Mouse (Mus musculus): ENCODE data around the gene Mapk7.

Gene Mapk7

DNA sequence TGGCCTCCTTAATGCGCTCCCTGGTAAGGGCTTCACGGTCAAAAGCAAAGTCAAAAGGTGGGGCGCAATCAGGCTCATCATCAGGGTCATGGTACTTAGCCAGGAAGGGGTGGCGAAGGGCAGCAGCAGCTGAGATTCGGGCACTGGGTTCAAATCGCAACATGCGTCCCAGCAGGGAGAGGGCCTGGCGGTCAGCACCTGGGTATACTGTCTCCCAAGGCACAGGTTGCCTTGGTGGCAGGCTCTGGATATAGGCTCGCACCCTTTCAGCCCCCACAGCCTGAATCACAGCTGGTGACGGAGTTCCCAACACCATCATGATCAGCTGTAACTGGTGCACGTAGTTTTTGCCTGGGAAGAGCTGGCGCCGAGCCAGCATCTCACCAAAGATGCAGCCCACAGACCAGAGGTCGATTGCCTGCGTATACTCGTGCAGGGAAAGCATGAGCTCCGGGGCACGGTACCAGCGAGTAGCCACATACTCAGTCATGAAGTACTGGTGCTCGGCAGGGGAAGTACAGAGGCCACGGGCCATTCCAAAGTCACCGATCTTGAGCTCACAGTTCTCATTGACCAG lies 3.2 kb downstream of the Mapk7 start:
- in situ Hi-C loops (cut with MboI) = no loop called here

DNA sequence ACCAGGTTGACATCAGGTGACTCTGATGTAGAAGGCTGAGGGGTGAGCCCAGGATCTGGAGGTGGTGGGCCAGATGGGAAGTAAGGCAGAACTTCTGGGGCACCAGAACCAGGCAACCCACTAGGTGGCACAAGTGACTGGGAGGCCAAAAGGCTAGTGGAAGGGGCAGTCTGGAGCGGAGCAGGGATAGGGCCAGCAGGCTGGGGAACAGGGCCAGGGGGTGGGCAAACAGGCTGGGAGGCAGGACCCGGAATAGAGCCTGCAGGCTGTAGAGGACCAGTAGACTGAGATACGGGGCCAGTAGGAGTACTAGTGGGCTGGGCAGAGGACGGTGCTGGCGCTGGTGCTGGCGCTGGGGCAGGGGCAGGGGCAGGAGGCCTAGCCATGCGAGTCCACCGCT lies 4.3 kb downstream of the Mapk7 start:
- in situ Hi-C loops (cut with MboI) = no loop called here

DNA sequence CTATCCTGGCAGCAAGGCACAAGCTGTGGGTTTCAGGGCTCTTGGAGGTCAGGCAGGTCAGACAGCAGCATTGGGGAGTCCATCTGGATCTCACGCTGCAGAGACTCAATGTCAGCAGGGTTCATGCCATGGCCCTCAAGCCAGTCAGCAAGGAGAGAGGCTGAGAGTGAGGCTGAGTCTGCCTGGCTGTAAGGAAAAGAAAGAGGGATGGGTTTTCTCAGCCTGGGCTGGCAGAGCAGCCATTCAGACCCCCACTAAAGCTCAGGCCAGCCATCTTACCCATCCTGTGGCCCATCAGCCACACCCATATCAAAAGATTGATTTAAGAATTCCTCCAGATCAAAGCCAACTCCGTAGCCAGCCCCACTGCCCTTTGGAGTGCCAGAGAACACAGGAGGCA lies 5.1 kb downstream of the Mapk7 start:
- in situ Hi-C loops (cut with MboI) = no loop called here

DNA sequence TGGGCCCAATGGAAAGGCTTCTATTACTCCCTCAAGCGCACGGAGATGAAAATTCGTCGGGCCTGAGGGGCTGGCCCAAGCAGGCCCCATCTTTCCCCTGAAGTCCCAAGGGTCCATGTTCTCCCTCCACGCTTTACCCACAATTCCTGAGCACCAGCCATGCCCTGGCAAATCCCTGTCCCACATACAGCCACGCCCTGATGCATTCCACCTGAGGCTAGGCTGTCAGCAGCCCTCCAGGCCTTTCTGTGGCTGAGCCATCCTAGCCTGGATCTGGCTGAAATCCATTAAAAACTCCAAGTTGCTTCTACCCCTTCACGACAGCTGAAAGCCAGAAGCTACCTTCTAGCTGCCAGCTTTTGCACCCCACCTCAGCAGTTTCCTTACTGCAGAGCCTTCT lies 6.3 kb downstream of the Mapk7 start:
- in situ Hi-C loops (cut with MboI) = no loop called here

DNA sequence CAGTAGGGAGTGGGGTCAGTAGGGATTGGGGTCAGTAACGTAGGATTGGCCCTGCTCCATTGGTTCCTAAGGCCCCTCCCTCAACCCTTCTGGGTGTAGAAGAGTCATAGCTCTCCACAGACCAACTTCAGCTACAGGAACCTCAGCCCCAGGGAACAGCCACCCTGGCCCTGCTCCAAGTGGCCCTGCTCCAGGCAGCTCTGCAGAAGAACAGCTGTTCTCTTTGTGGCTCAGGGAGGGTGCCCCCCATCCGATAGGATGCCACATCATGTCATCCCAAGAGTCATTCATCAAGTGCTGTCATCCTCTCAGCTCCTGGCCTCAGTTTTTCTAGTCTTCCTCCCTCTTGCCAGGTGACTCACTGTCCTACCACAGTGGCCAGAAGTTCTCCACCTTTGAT lies 6.8 kb downstream of the Mapk7 start:
- in situ Hi-C loops (cut with MboI) = no loop called here

DNA sequence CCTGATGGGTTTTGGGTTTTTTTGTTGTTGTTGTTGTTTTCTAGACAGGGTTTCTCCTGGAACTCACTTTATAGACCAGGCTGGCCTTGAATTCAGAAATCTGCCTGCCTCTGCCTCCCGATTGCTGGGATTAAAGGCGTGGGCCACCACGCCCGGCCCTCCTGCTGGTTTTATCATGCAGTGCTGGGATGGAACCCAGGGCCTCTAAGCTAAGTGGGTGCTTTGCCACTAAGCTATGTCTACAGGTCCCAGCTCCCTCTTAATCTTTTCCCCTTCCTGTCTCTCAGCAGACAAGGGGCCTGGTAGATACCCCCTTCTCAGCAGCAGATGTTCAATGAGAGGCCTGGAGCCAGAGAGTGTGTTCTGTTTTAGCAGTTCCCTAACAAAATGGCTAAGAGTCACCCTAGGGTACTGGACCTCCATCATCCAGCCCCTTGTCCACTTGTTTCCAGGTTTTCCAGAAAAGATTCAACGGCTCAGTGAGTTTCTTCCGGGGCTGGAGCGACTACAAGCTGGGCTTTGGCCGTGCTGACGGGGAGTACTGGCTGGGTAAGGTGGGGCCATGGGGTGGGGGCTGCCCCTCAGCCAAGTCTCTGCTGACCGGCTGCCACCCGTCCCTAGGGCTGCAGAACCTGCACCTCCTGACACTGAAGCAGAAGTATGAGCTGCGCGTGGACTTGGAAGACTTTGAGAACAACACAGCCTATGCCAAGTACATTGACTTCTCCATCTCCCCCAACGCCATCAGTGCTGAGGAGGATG lies 7.6 kb downstream of the Mapk7 start:
- in situ Hi-C loops (cut with MboI) = no loop called here

DNA sequence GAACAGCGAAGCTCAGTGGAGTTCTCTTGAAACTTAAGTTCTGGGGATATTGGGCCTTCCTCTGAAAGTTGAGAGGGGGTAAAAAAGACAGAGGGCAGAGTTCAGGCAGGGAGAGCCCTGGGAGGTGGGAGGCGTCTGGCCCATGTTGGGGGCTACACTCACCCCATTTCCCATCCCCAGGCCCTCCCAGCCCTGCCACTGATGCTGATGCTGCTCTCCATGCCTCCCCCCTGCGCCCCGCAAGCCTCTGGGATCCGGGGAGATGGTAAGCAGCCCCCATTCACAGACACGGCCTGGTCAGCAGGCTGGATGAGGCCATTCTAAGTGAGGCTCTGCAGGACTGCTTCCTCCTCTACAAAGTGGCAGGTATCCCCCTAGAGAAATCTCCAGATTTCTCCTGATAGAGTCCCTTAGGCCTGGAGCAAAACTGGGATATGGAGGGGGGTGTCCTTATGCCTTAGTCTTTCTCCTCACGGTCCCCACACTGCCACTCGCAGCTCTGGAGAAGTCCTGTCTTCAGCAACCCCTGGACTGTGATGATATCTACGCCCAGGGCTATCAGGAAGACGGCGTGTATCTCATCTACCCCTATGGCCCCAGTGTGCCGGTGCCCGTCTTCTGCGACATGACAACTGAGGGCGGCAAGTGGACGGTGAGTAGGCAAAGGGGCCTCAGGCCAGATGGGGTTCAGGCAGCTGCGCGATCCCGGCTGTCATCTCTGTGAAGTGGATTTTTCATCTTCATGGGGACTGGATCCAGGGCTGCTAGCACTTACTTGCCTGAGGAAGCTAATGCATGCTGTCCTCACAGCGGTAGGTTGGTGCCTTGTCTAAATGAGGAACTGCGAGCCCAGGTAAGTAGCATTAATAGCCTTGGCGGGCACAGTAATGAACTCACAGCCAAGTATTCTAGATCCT lies 8.4 kb downstream of the Mapk7 start:
- in situ Hi-C loops (cut with MboI) = no loop called here

DNA sequence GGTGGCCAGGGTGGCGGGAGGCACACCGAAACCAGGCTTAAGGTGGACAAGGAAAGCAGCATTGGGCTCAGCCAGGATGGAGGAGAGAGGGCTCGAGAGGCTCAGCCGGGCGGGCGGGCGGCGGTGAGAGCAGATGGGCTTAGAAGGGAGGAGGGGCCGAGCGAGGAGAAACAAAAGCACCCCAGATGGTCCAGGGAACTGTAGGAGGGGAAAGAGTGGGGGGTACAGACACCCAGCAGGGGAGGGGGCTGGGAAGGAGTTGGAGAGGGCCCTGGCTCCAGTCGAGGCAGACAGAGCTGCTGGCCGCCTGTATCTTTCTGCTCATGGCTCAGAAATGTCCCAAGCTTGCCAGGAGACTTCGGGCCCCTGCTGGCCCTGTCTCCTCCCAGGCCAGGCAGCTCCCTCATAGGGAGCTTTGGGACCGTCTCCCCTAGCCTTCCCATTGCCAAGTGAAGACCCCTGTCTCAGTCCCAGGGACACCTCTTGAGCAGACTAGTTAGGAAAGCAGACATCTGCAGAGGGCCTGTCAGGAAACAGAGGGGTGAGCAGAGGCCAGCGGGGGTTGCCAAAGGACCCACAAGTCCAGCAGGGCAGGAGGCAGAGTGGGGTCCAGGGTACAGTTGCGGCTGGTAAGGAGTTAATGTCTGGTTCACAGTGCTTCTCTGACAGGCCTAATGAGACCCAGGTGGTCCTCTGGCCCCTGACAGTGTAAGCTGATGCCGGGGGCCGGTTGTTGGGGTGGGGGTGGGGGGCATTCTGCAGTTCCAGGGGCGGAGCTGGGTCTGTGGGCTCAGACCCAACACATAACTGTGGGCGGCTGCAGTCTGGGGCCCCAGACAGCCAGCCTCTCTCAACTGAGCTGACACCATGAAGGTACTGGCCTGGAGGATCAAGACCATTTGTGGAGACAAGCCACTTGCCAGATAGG lies 9.3 kb downstream of the Mapk7 start, which contains the start of gene Mfap4:
Gene Mfap4 (plus strand): TSS at position 819 of the 928 bp plus-strand sequence.
- in situ Hi-C loops (cut with MboI) = no loop called here

DNA sequence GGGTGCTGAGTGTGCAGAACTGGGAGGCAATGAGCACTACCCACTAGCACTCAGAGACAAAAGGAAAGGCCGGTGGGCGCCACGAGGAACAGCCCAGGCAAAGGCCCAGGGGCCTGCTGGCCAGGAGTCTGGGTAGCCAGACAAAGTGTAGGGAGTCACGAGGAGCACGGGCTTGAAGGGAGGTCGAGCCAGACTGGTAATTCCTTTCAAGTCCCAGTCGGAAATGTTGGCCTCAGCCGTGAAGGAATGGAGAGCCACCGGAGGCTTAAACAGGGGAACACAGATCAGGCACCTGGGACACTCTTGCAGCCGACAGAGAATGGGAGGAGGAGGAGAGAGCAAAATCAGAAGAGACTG lies 10.0 kb downstream of the Mapk7 start:
- in situ Hi-C loops (cut with MboI) = no loop called here

DNA sequence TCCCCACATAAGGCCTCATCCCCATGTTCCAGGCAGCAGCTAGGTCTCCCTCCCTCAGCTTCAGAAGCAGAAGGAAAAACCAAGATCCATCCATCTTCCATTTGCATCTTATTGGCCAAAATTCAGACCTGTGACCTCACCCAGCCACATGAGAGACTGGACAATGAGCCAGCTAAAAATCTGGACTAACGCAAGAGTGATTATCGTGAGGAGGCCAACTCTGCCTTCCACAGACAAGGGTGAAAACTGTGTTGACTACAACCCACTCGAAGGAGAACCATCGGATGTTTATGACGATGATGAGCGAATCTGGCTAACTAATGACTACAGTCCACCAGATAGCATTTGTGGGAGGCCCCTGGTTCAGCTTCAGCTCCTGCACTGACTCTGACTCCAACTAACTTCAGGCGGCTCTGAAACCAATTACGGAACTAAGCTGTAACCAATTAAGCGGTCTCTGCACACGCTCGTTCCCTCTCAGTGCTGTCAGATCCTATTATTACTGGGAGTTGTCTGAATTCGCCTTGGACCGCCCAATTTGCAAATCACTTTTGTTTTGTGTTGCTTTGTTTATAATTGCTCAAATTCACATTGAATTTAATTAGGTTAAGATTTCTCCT lies 10.9 kb downstream of the Mapk7 start:
- in situ Hi-C loops (cut with MboI) = no loop called here

DNA sequence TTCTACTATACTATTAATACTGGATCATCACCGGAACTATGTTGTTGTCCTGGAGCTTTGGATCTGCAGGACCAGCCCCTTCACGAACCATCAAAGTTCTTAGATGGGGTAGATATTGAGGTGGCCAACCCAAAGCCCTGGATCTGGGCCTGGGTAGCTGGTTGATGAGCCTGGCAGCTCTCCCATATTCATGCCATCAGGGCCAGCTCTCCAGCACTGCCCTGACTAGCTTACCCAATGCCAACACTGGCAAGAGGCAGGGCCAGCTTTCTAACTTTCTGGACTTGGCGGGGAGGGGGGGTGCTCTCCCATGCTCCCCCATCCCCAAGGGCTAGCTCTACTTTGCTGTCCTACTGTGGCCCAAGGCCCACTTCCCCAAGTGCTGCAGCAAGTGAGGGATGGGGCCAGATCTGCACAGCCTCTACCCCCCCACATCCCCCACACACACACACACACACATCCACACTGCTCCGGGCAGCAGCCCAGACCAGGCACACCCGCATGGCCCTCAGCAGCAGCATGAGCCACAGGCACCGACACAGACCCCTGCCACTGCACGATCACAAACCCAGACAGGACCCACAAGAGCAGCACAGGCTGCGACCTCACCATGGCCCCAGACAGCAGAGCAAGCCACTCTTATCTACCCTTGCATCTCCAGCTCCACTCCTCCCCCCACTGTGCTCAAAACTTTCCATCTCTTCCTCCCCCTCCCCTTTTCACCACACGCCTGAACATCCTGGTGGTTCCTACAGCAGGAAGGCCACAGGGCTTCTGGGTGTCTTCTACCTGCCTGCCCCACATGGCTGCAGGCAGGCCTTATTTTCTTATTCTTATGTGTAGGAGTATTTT lies 12.7 kb downstream of the Mapk7 start:
- in situ Hi-C loops (cut with MboI) = no loop called here

DNA sequence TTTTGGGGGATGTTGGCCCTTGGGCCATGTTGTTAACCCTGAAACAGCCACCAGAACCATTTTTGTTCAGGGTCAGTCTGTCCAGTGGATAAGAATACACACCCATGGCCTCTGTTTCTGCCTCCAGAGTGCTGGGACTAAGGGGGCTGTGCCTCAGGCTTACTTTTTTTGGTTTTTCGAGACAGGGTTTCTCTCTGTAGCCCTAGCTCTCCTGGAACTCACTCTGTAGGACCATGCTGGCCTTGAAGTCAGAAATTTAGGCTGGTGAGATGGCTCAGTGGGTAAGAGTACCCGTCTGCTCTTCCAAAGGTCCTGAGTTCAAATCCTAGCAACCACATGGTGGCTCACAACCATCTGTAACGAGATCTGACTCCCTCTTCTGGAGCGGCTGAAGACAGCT lies 15.4 kb downstream of the Mapk7 start:
- in situ Hi-C loops (cut with MboI) = no loop called here

DNA sequence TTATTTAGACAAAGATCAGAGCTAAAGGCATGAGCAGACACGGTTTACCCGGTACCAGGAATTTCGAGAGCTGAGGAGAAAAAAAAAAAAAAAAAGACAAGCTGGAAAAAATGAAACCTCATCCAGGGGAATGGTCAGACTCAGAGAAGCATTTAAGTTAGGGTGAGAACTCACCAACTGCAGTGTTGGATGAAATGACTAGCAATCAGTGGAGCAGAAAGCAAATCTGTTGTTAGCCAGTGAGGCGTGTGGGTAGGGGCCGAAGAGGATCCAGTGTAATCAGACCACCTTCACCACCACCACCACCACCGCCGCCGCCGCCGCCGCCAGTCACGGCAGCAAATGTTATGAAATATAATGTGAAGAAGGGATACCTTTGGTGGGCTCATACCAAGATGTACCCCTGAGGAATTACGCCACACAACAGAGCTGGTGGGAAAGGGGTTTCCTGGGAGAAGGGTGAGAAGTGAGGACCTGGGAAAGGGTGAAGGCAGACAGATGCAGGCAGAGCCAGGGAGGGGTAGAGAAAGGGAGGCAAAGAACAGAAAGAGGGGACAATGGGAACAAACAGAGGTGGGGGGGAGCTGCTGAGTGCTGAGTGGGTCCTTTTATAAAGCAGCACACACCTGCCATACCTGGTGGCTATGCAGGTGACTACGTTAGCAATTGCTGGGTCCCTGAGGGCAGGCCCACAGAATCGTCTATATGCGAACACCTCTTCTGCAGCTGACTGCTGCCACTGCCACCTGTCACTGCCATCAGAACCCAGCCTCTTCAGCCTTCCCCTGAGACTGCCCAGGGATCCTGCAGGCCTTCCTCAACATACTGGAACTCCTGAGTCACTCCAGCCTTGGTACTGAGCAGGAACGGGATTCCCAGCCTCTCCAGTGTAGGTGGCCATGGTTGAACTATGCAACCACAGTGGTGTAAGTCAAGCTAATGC lies 16.4 kb downstream of the Mapk7 start:
- in situ Hi-C loops (cut with MboI) = no loop called here

DNA sequence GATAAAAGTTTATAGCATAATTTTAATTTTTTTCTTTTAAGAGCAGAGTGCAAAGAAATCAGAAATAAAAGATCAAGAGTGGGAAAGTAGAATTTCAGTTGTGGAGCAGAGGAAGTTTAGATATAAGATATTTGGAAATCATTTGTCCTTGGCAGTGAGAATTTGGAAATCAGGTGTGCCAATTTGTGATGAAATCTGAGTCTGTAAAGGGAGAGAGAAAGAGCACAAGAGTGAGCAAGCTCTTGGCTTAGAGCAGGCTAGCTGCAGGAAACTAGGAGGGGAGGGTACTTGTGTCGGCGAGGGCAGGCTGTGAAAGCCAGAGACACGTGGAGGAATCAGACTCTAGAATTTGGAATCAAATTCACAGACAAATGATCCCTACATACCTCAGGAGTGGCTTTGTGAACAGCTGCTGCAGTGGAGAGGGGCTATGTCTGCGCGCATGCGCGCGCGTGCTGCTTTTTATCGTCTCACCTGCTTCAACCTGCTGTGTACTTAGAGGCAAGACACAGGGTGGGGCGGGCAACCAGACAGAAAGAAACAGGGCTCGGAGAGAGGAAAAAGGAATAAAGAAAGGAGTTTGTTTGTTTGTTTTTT lies 17.3 kb downstream of the Mapk7 start:
- in situ Hi-C loops (cut with MboI) = no loop called here

DNA sequence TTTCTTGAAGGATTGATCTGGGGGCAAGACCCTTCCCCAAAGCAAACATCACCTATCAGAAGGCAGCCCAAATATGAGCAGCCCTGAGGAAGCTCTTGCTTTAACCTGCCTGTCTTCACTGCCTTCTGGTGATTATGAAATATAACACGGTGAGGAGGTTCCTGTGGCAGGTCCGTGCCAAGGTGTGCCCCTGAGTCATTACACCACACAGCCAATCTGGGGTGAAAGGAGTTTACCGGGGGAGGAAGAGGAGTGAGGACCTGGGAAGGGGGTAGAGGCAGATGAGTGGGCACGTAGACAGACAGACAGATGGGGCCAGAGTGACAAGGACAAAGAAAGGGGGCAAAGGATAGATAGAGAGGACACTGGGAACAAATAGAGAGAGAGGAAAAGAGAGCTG lies 20.6 kb downstream of the Mapk7 start:
- in situ Hi-C loops (cut with MboI) = no loop called here

DNA sequence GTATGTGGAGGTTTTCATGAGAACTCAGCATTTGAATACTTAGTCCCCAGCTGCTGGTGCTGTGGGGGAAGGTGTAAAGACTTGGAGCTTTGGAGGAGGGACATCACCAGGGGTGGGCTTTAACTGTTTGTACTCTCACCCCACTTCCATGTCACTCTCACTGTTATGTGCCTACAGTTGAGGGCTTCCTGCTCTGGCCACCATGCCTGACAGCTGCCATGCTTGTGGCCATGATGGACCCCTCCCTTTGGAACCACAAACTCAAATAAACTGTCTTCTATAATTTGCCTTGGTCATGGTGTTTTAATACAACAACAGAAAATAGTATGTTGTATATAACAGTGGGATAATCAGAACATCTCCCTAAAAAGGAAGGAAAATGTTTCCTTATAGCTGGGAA lies 23.3 kb downstream of the Mapk7 start:
- in situ Hi-C loops (cut with MboI) = no loop called here

DNA sequence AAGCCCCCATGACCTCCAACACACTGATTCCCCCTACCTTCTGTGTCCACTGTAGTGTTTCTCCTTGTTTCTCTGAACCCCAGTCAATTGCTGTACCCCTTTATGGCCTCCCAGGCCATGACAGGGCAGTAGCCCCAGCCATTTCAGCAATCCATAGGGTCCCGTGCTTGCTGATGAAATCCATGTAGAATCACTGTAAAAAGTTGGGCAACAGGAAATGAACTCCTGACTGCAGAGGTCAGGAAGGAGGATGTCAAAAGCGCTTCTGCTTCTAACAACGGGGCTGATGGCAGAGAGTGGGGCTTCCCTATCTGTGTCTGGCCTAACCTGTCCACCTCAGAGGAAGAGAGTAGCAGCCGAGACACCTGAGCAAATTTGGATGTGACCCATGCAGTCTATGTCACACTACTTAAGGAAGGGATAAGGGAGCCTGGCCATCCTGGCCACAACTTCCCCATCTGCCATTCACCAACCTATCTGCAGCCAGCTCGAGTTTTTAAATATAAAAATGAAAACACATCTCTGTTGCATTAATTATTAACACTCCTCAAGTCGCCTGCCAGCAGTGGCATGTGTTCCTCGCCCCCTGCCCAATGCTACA lies 24.8 kb downstream of the Mapk7 start:
- in situ Hi-C loops (cut with MboI) = no loop called here

DNA sequence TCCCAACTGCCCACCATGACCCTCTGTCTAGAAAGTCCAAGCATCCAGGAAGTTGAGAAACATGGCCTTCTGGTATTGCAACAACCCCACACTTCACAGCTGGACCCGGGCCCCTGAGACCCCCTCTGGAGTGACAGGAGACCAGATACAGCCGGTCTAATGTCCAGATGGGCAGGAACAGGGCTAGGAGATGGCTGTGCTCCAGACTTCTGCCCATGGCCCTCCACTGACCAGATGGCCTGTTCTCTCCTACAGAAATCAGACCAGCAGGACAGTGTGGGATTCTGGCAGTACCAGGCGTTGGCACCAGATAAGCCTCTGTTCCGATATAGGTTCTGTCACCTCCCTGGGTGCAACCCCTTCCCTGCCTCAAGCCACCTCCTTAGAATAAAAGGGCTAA lies 25.7 kb downstream of the Mapk7 start:
- in situ Hi-C loops (cut with MboI) = no loop called here

Measured in mature B cell (primary cell).